Mouse (Mus musculus) forebrain, postnatal 0 days (tissue): ENCODE data around the gene Elk3. TPM values are rescaled to one million over a fixed set of nuclear protein-coding genes. Genes with fewer than 3 reads are reported as not detected.
"Not testable (repeated sequence)": the region's sequence is repeated elsewhere in the genome, so short reads cannot be mapped to it uniquely, and the experiment has no call there.

Experiments used
- ATAC-seq: fragments of 200-750 bp; cut with Nextera tagmentation; 2 replicates; pipeline ENCODE4 v1.8.0; 2017; ENCODE audit warnings: mild to moderate bottlenecking, moderate library complexity
- DNase-seq: peaks from one replicate; pipeline ENCODE4 v3.0.0-alpha.2; 2015
- H3K27ac ChIP-seq: fragments of 300-500 bp; sonication (generic); 2 replicates; pipeline ENCODE4 v1.5.1; 2014; ENCODE audit warnings: low read depth, mild to moderate bottlenecking, antibody characterized with exemption, low read length, moderate library complexity, mixed read lengths
- H3K27me3 ChIP-seq: fragments of 300-500 bp; sonication (generic); 2 replicates; pipeline ENCODE4 v1.6.1; 2014; ENCODE audit warnings: mild to moderate bottlenecking, low read length, mixed read lengths; ENCODE audit not compliant: insufficient read depth
- H3K36me3 ChIP-seq: fragments of 300-500 bp; sonication (generic); 2 replicates; pipeline ENCODE4 v1.6.1; 2014; ENCODE audit warnings: mild to moderate bottlenecking, moderate library complexity; ENCODE audit not compliant: insufficient read depth
- H3K4me1 ChIP-seq: fragments of 300-500 bp; sonication (generic); 2 replicates; pipeline ENCODE4 v1.6.1; 2014; ENCODE audit warnings: antibody characterized with exemption; ENCODE audit not compliant: insufficient read depth
- H3K4me2 ChIP-seq: fragments of 300-500 bp; sonication (generic); 2 replicates; pipeline ENCODE4 v1.6.1; 2014; ENCODE audit warnings: low read depth, mild to moderate bottlenecking, moderate library complexity
- H3K4me3 ChIP-seq: fragments of 300-500 bp; sonication (generic); 2 replicates; pipeline ENCODE4 v1.5.1; 2014; ENCODE audit warnings: low read depth, low read length, mixed read lengths
- H3K9ac ChIP-seq: fragments of 300-500 bp; sonication (generic); 2 replicates; pipeline ENCODE4 v1.6.1; 2014; ENCODE audit warnings: mild to moderate bottlenecking
- H3K9me3 ChIP-seq: fragments of 300-500 bp; sonication (generic); 2 replicates; pipeline ENCODE4 v1.6.1; 2016; ENCODE audit warnings: low read length
- CTCF ChIP-seq: sonication (generic); IDR thresholded peaks from 2 replicates; pipeline ENCODE4 v1.5.1; 2016; ENCODE audit warnings: antibody characterized with exemption, control low read depth, low read depth
- WGBS: fragments of 180-500 bp; shearing (Covaris S2); extraction: QIAGEN DNeasy Blood & Tissue Kit; methylation state at CpG from one replicate; pipeline ENCODE4 v1.1.7; 2014; 5-methylcytosine and 5-hydroxymethylcytosine counted together
- polyA plus RNA-seq: library from polyadenylated mRNA; unstranded; fragments of >200 nt; fragmentation: Nextera tagmentation; extraction: Ambion mirVana; gene quantifications from 2 replicates; pipeline ENCODE4 v1.2.1, GENCODE M21; 2015
- total RNA-seq: library from RNA; depleted of rRNA; stranded (reverse); fragments of >200 nt; gene quantifications from 2 replicates; pipeline ENCODE4 v1.2.3, GENCODE M21; 2014; rRNA removed

The Elk3 gene
- total RNA-seq (5.1 and 8.8 TPM in 2 replicates), polyA plus RNA-seq (4.9 and 6.2 TPM in 2 replicates)

- Histone ChIP-seq H3K9me3 (no peaks in the 10 kb centered on the region), H3K27ac (peak within 1 kb of the TSS; percentile 62), H3K36me3 (no peaks in the 10 kb centered on the region), H3K4me3 (peak within 1 kb of the TSS; percentile 59), H3K4me2 (peak within 1 kb of the TSS; percentile 100), H3K27me3 (no peaks in the 10 kb centered on the region), H3K9ac (peak within 1 kb of the TSS; percentile 65), H3K4me1 (no peaks in the 10 kb centered on the region)
- TF ChIP-seq CTCF = no peak
- DNase-seq = no peak
- ATAC-seq = peak; percentile 71
- 4% methylated on average over 53 of the region's 53 CpGs for WGBS
Measured at GRCm38 (mm10) chr10:93310721-93311411, at the start of gene Elk3. Elk3 (minus strand) TSS chr10:93311135.

- Histone ChIP-seq H3K9ac (no peak overlapping the region), H3K36me3 (no peaks in the 10 kb centered on the region), H3K9me3 (no peaks in the 10 kb centered on the region), H3K27ac (no peak overlapping the region), H3K4me2 (no peak overlapping the region), H3K4me3 (no peak overlapping the region), H3K27me3 (no peaks in the 10 kb centered on the region), H3K4me1 (no peaks in the 10 kb centered on the region)
- ATAC-seq (no peak), DNase-seq (no peak)
- no peak for TF ChIP-seq CTCF
- WGBS = 50% methylated on average over 3 of the region's 3 CpGs
Measured at GRCm38 (mm10) chr10:93360623-93361022, 49.7 kb upstream of the Elk3 start.

GRCm38 (mm10) chr10:93360190-93360589 is 49.3 kb upstream of the Elk3 start:
- not testable (repeated sequence) for H3K4me3 ChIP-seq, H3K9me3 ChIP-seq, H3K27me3 ChIP-seq, H3K27ac ChIP-seq, H3K4me2 ChIP-seq, DNase-seq, H3K36me3 ChIP-seq, H3K4me1 ChIP-seq, H3K9ac ChIP-seq, ATAC-seq
- 84% methylated on average over 4 of the region's 4 CpGs for WGBS

DNA sequence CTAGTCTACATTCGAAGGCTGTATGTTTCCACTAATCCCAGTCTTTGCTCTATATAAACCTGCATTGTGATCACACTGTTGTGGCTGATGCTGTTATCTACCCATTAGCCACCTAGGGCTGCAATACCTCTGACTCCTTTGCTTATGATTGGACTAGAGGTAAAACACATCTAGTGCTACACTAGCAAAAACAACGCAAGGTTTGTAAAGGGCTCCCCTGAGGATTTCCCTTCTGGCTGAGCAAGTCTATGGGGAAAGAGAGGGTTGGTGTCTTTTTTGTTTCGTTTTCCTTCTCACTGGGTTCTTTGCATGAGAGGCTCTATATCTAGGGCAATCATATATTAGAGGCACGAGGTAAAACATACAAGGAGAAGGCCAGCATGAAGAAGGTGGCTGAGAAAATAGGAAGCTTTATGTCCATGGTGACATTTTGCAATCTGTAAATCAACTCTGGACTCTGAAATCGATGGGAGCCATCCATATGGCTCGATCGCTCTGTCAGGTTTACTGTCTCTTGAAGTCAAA is 48.5 kb upstream of the Elk3 start:
- WGBS = 74% methylated on average over 7 of the region's 7 CpGs
- Histone ChIP-seq H3K4me1 (no peaks in the 10 kb centered on the region), H3K9me3 (no peaks in the 10 kb centered on the region), H3K27me3 (no peaks in the 10 kb centered on the region), H3K27ac (no peak overlapping the region), H3K4me2 (no peak overlapping the region), H3K36me3 (no peaks in the 10 kb centered on the region), H3K4me3 (no peak overlapping the region), H3K9ac (no peak overlapping the region)
- ATAC-seq (no peak), DNase-seq (no peak)
- no peak for TF ChIP-seq CTCF

DNA sequence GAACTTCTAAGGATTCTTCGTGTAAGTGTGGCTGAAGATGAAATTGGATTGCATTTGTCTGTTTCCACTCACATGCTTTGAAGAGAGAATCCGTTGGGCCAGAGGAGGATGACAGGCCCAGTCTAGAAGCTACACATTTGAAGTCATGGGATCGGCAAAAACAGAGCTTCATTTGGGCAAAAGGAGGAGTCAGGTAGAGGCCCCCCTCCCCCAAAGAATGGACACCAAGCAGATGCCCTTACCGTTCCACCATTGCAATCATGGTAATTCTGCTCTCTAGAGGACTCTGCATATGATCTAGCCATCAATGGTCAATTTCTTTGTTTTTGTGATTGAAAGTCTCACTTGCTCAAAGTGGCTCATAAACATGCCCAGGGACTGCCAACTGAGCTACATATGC is 47.9 kb upstream of the Elk3 start:
- no peak for ATAC-seq

GRCm38 (mm10) chr10:93357162-93357561 is 46.2 kb upstream of the Elk3 start:
- WGBS = 94% methylated on average over 5 of the region's 5 CpGs
- Histone ChIP-seq H3K27me3 (no peaks in the 10 kb centered on the region), H3K27ac (no peak overlapping the region), H3K4me3 (no peak overlapping the region), H3K36me3 (no peaks in the 10 kb centered on the region), H3K4me2 (no peak overlapping the region), H3K9me3 (no peaks in the 10 kb centered on the region), H3K9ac (no peak overlapping the region), H3K4me1 (no peaks in the 10 kb centered on the region)
- TF ChIP-seq CTCF = no peak
- no peak for ATAC-seq
- DNase-seq = no peak

More for the DNA sequence above, 47.9 kb upstream of the Elk3 start:
- no peaks in the 10 kb centered on the region for H3K4me1 ChIP-seq
- H3K27ac ChIP-seq = no peak overlapping the region
- no peak overlapping the region for H3K9ac ChIP-seq
- WGBS = 83% methylated on average over 4 of the region's 4 CpGs
- DNase-seq = no peak
- H3K9me3 ChIP-seq = no peaks in the 10 kb centered on the region
- no peak overlapping the region for H3K4me3 ChIP-seq
- H3K4me2 ChIP-seq = no peak overlapping the region
- no peaks in the 10 kb centered on the region for H3K27me3 ChIP-seq
- no peak for TF ChIP-seq CTCF
- H3K36me3 ChIP-seq = no peaks in the 10 kb centered on the region

- DNase-seq (no peak), ATAC-seq (no peak)
- H3K36me3 ChIP-seq = no peaks in the 10 kb centered on the region
- H3K9ac ChIP-seq = no peak overlapping the region
- 92% methylated on average over 9 of the region's 9 CpGs for WGBS
- H3K9me3 ChIP-seq = no peaks in the 10 kb centered on the region
- H3K4me1 ChIP-seq = no peaks in the 10 kb centered on the region
- TF ChIP-seq CTCF = no peak
- H3K27me3 ChIP-seq = no peaks in the 10 kb centered on the region
- no peak overlapping the region for H3K4me2 ChIP-seq
- H3K4me3 ChIP-seq = no peak overlapping the region
- no peak overlapping the region for H3K27ac ChIP-seq
Measured at GRCm38 (mm10) chr10:93356122-93356521, 45.2 kb upstream of the Elk3 start.
